Mouse (Mus musculus) limb, embryonic 14.5 days (tissue): ENCODE measurements around the gene Ccna1. TPM values are rescaled to one million over a fixed set of nuclear protein-coding genes. Genes with fewer than 3 reads are reported as not detected.
A peak's percentile ranks its signal among the peaks of the same experiment; 100 is the strongest.

Experiments used
- ATAC-seq: fragments of 200-750 bp; cut with Nextera tagmentation; 2 replicates; pipeline ENCODE4 v1.8.0; 2017; ENCODE audit warnings: low read depth, moderate number of reproducible peaks, moderate TSS enrichment; ENCODE audit not compliant: low FRiP score
- DNase-seq: peaks from one replicate; pipeline ENCODE4 v3.0.0-alpha.2; 2015; ENCODE audit warnings: low spot score
- H3K27ac ChIP-seq: fragments of 300-500 bp; sonication (generic); replicated peaks from 2 replicates; pipeline ENCODE4 v1.5.1; 2014; ENCODE audit warnings: low read depth, mild to moderate bottlenecking, low read length, moderate library complexity, mixed read lengths
- H3K27me3 ChIP-seq: fragments of 300-500 bp; sonication (generic); 2 replicates; pipeline ENCODE4 v1.6.1; 2014; ENCODE audit warnings: low read length, mixed read lengths; ENCODE audit not compliant: control insufficient read depth, insufficient read depth
- H3K36me3 ChIP-seq: fragments of 300-500 bp; sonication (generic); 2 replicates; pipeline ENCODE4 v1.6.1; 2014; ENCODE audit warnings: mild to moderate bottlenecking, low read length, moderate library complexity, mixed read lengths; ENCODE audit not compliant: control insufficient read depth, insufficient read depth
- H3K4me1 ChIP-seq: fragments of 300-500 bp; sonication (generic); 2 replicates; pipeline ENCODE4 v1.6.1; 2014; ENCODE audit warnings: antibody characterized with exemption, low read length, mixed read lengths; ENCODE audit not compliant: control insufficient read depth, insufficient read depth
- H3K4me2 ChIP-seq: fragments of 300-500 bp; sonication (generic); replicated peaks from 2 replicates; pipeline ENCODE4 v1.6.1; 2014; ENCODE audit warnings: low read depth, mild to moderate bottlenecking, low read length, moderate library complexity; ENCODE audit not compliant: severe bottlenecking
- H3K4me3 ChIP-seq: fragments of 300-500 bp; sonication (generic); replicated peaks from 2 replicates; pipeline ENCODE4 v1.5.1; 2014; ENCODE audit warnings: low read length
- H3K9ac ChIP-seq: fragments of 300-500 bp; sonication (generic); 2 replicates; pipeline ENCODE4 v1.6.1; 2014; ENCODE audit warnings: mild to moderate bottlenecking, low read depth, low read length, moderate library complexity; ENCODE audit not compliant: severe bottlenecking
- H3K9me3 ChIP-seq: fragments of 300-500 bp; sonication (generic); 2 replicates; pipeline ENCODE4 v1.6.1; 2016; ENCODE audit warnings: low read length; ENCODE audit not compliant: control insufficient read depth
- POLR2A ChIP-seq: fragments of 200-500 bp; IDR thresholded peaks from 2 replicates; pipeline ENCODE4 v1.8.0; 2012; ENCODE audit warnings: inconsistent platforms, mild to moderate bottlenecking, moderate library complexity, borderline replicate concordance; ENCODE audit not compliant: insufficient read depth, insufficient read length; ENCODE audit errors: extremely low read depth
- WGBS: fragments of 180-500 bp; shearing (Covaris S2); extraction: QIAGEN DNeasy Blood & Tissue Kit; methylation state at CpG from one replicate; pipeline ENCODE4 v1.1.7; 2014; 5-methylcytosine and 5-hydroxymethylcytosine counted together
- polyA plus RNA-seq, 2 experiments: library from polyadenylated mRNA; depleted of rRNA in 1 of 2; stranded (reverse) in 1 of 2; unstranded in 1 of 2; fragments of >200 nt; fragmentation: Nextera tagmentation in 1 of 2; extraction: Ambion mirVana in 1 of 2; gene quantifications; 2 replicates each; pipeline versions ENCODE4 v1.2.1 to v1.2.3; 2012 to 2014

The Ccna1 gene
- polyA plus RNA-seq, 2 experiments, result 2.5 to 2.6 TPM

- ATAC-seq (no peak; the same call in 1 of the 2 replicates), DNase-seq (no peak)
- Histone ChIP-seq H3K9me3 (no peaks in the 10 kb centered on the region), H3K36me3 (no peaks in the 10 kb centered on the region), H3K4me3 (no peak overlapping the region), H3K9ac (no peak overlapping the region), H3K4me2 (peak overlapping the region; percentile 28), H3K4me1 (no peaks in the 10 kb centered on the region; the same call in 1 of the 2 replicates), H3K27me3 (no peaks in the 10 kb centered on the region), H3K27ac (peak overlapping the region; percentile 83)
- WGBS, result 74% methylated on average over 2 of the region's 2 CpGs
- no peak for TF ChIP-seq POLR2A
Measured at GRCm38 (mm10) chr3:55096655-55097005, 41.3 kb upstream of the Ccna1 start.

- Histone ChIP-seq H3K36me3 (no peaks in the 10 kb centered on the region), H3K4me3 (no peak overlapping the region), H3K9ac (no peak overlapping the region), H3K27me3 (no peaks in the 10 kb centered on the region), H3K27ac (peak overlapping the region; percentile 83), H3K4me1 (no peaks in the 10 kb centered on the region; the same call in 1 of the 2 replicates), H3K4me2 (peak overlapping the region; percentile 28), H3K9me3 (no peaks in the 10 kb centered on the region)
- DNase-seq, result peak; percentile 80
- 20% methylated on average over 8 of the region's 8 CpGs for WGBS
- TF ChIP-seq POLR2A, result no peak
- ATAC-seq, result peak; percentile 78
Measured at GRCm38 (mm10) chr3:55095968-55096654, 40.8 kb upstream of the Ccna1 start.

- DNase-seq (no peak), ATAC-seq (no peak)
- TF ChIP-seq POLR2A, result no peak
- H3K4me2 ChIP-seq, result no peak overlapping the region
- H3K27me3 ChIP-seq, result no peaks in the 10 kb centered on the region
- no peaks in the 10 kb centered on the region for H3K36me3 ChIP-seq
- no peak overlapping the region for H3K27ac ChIP-seq
- WGBS, result 75% methylated on average over 1 of the region's 1 CpGs
- H3K9ac ChIP-seq, result no peak overlapping the region
- H3K4me3 ChIP-seq, result no peak overlapping the region
- H3K9me3 ChIP-seq, result no peaks in the 10 kb centered on the region
- H3K4me1 ChIP-seq, result no peaks in the 10 kb centered on the region; the same call in 1 of the 2 replicates
Measured at GRCm38 (mm10) chr3:55093161-55093560, 37.9 kb upstream of the Ccna1 start.

- H3K36me3 ChIP-seq, result no peaks in the 10 kb centered on the region
- ATAC-seq (no peak), DNase-seq (no peak)
- no peaks in the 10 kb centered on the region for H3K27me3 ChIP-seq
- TF ChIP-seq POLR2A, result no peak
- 74% methylated on average over 4 of the region's 4 CpGs for WGBS
- no peak overlapping the region for H3K4me3 ChIP-seq
- no peak overlapping the region for H3K27ac ChIP-seq
- H3K4me1 ChIP-seq, result no peaks in the 10 kb centered on the region
- no peak overlapping the region for H3K9ac ChIP-seq
- no peak overlapping the region for H3K4me2 ChIP-seq
- H3K9me3 ChIP-seq, result no peaks in the 10 kb centered on the region
Measured at GRCm38 (mm10) chr3:55089291-55089690, 34.0 kb upstream of the Ccna1 start.

GRCm38 (mm10) chr3:55088843-55089242 lies 33.5 kb upstream of the Ccna1 start:
- Histone ChIP-seq H3K4me3 (no peak overlapping the region), H3K27ac (no peak overlapping the region), H3K27me3 (no peaks in the 10 kb centered on the region), H3K36me3 (no peaks in the 10 kb centered on the region), H3K4me2 (no peak overlapping the region), H3K4me1 (no peaks in the 10 kb centered on the region), H3K9me3 (no peaks in the 10 kb centered on the region), H3K9ac (no peak overlapping the region)
- ATAC-seq, result no peak
- no peak for TF ChIP-seq POLR2A
- WGBS, result 73% methylated on average over 3 of the region's 3 CpGs
- no peak for DNase-seq

GRCm38 (mm10) chr3:55088359-55088758 lies 33.1 kb upstream of the Ccna1 start:
- Histone ChIP-seq H3K4me2 (no peak overlapping the region), H3K9me3 (no peaks in the 10 kb centered on the region), H3K27me3 (no peaks in the 10 kb centered on the region), H3K4me3 (no peak overlapping the region), H3K36me3 (no peaks in the 10 kb centered on the region), H3K9ac (no peak overlapping the region), H3K4me1 (no peaks in the 10 kb centered on the region), H3K27ac (no peak overlapping the region)
- no peak for TF ChIP-seq POLR2A
- WGBS, result 64% methylated on average over 4 of the region's 4 CpGs
- ATAC-seq (no peak), DNase-seq (no peak)
